Mouse (Mus musculus) 3134 (cell line): Measurements from ENCODE around the gene Gpr183.

Experiments used
- DNase-seq: peaks from one replicate; pipeline ENCODE4 v3.0.0-alpha.2; 2011; ENCODE audit warnings: low spot score; ENCODE audit not compliant: insufficient read length; ENCODE audit errors: extremely low read depth

Gene Gpr183

DNA sequence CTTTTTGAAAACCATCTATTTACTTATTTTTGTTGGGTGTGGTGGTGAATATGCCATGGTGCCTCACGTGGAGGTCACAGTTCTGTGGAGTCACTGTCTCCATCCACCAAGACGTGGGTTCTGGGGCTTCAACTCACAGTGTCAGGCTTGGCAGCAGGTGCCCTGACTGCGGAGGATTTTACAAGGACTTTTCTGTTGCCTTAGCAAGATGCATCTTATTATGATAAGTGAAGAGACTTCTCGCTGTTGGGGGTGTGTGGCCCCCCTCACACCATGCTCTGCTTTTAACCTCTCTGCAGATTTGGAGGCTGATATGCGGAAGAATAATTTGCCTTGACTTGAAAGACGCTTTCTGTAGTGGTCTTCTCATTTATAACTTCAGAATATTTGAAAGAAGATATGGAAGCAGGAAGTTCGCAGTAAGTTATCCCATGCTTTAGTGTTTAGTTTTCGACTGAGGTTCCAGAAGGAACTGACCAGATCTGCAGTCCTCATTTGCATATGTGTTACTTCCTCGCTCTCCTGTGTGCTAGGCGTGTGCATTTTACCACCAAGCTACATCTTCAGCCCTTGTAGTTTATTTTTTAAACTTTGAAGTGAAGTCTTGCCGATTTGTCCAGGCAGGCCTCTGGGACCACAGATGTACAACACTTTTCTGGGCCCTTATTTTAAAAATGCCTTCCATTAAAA is 57.9 kb downstream of the Gpr183 start:
- DNase-seq: no peak

DNA sequence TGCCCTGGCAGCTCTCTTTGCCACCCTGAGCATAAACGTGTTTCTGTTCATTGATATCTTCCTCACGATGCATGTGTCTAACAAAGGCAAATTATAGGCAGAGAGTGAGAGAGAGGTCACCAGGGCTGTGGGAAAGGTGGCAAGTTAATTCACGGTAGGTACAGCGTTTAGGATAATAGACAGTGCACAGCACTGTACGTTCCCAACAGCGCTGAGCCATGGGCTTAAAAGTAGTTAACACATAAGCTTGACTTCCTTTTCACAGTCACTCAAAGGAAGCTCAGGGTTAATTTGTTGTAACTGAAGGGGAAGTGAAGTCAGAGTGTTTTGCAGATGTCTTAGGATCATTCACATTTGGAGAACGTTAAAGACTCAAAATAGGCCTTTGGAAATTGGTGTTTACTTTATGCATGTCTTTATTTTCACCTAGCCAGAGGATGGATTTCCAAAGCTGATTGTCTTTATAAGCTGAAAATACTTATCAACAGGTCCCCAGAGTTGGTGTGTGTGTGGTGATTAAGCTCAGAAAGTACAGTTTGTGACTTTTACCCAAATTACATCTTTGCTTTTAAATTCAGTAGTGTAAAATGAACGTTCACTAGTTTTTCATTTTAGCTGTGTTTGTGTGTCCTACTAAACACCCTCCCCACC is 58.5 kb downstream of the Gpr183 start:
- no peak for DNase-seq

DNA sequence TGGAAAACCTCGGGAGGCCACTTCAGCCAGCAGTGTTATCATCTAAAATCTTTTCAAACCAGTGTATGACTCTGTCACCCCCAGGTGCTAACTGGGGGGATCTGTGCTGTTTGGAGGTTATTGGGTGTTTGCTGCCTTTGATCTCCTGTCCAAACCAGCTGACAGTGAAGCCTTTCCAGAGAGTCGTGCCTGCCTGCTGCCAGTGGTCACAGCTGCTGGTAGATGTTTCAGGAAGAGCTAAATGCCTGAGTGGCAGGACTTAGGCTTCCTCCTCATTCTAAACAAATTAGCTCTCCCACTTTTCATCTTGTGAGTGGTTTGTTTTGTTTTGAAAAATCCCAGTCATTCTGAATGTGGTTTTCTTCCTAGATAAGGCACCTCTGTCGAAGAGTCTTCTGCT is 60.2 kb downstream of the Gpr183 start:
- no peak for DNase-seq

DNA sequence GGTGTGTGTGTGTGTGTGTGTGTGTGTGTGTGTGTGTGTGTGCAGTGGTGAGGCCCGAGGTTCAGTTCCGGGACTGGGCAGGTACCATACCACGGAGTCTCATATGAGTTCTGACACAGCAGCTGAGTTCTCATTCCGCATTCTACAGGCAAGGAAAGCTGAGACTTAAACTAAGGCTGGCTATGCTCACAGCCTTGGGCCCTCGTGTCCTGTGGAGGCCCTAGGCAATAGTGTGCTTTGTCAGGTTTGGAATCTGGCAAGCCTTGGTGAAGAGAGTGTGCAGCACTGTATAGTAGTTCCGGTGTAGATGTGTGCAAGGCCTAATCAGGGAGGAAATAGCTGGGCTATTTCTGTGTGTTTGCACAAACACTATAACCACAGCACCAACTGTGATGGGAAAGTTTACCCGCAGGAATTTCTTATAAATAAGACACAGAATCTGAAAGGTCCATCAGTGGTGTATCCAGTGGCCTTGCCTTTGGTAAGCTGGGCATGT is 61.6 kb downstream of the Gpr183 start:
- DNase-seq: no peak
